In the genomic region with DNA sequence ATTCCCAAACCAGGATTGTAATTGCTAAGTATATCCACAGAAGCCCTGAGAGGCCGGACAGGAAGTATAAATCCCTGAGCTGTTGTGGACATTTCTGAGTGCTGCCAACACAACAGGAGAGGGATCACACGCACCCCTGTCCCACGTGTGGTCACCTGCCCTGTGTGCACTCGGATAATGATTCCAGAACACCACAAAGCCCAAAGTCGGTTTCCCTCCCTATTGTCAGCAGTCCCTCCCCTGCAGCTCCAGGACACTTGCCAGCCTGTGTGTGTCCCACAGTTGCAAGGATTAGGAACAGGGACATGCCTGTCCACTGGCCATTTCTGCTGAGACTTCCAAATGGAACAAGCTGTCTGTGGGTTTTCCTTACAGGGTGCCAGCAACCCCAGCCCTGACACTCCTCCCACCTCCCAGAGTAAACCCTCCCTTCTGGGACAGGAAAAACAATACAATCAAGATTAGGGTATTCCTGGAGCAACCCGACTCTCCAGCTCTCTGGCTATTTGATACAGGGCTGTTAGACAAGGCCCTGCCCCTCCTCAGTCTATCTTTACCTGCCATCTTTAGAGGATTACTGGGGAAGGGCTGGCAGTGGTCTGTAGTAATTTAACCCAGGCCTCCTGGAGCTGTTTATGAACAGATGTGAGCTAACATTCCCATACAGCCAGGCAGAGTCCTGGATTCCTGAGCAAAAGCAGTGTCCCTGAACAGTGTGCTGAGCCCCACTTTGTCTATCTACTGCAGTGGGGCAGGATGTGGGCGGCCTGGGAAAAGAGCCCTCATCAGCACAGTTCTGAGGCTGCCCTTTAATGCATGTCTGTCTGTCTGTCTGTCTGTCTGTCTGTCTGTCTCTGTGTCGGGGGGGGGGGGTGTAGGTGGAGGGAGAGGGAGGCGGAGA, we compare ENCODE assay signal across 7 mouse cellular contexts.
A peak's percentile ranks its signal among the peaks of the same experiment; 100 is the strongest.
DNase-seq lines count a peak whose midpoint lies in the region; ATAC-seq lines count a peak whose summit lies in the region.

No protein-coding gene starts in this region.

- no peak overlapping the region for H3K9ac ChIP-seq in forebrain, embryonic 11.5 days (ENCODE audit: low read length)
- H3K9ac ChIP-seq in midbrain, embryonic 13.5 days (replicated peaks), result peak overlapping the region; percentile 44; the same call in 1 of the 2 replicates

- H3K4me3 ChIP-seq in forebrain, embryonic 11.5 days (ENCODE audit: low read depth, low read length), result no peak overlapping the region
- H3K4me3 ChIP-seq in midbrain, embryonic 13.5 days (replicated peaks), result no peak overlapping the region

- 0 out of 2 replicates have a peak overlapping the region, but pooled peaks have one; percentile 18 for H3K27ac ChIP-seq in forebrain, embryonic 11.5 days (ENCODE audit: low read depth, low read length)
- peak overlapping the region; percentile 31; the same call in 1 of the 2 replicates for H3K27ac ChIP-seq in midbrain, embryonic 13.5 days

- ATAC-seq in common myeloid progenitor, adult 5-6 weeks (replicated peaks; ENCODE audit: low read depth, poor library complexity, severe bottlenecking), result 0 out of 2 replicates have a peak, but pooled peaks have one; percentile 21
- ATAC-seq in forebrain, embryonic 11.5 days (replicated peaks; ENCODE audit: low FRiP score), result peak; percentile 39
- ATAC-seq in midbrain, embryonic 13.5 days, result peak; percentile 40; the same call in 1 of the 2 replicates

- no peak overlapping the region for H3K4me2 ChIP-seq in forebrain, embryonic 11.5 days (ENCODE audit: low read depth, low read length, severe bottlenecking)
- H3K4me2 ChIP-seq in midbrain, embryonic 13.5 days (replicated peaks), result no peak overlapping the region

- no peaks in the 10 kb centered on the region for H3K9me3 ChIP-seq in forebrain, embryonic 11.5 days (ENCODE audit: control insufficient read depth, low read length)
- H3K9me3 ChIP-seq in midbrain, embryonic 13.5 days, result no peaks in the 10 kb centered on the region

- intact Hi-C loops in heart, postnatal 14 days (cut with DNase I), result loop anchor here (2.0 to 5.0 kb wide), 3 partner anchors 128 to 321 kb away; no protein-coding TSS in a partner anchor

- WGBS in forebrain, embryonic 11.5 days, result 36% methylated on average over 9 of the region's 9 CpGs
- WGBS in midbrain, embryonic 13.5 days, result 46% methylated on average over 9 of the region's 9 CpGs

- DNase-seq in forebrain, embryonic 11.5 days (ENCODE audit: low spot score), result no peak
- peak; percentile 66 to 73 for DNase-seq in heart, postnatal 14 days
- DNase-seq in kidney, postnatal 25 days, result peak; percentile 42 to 75
- no peak for DNase-seq in layer of hippocampus, adult 9-11 months
- DNase-seq in frontal cortex, postnatal 36 days (ENCODE audit: low spot score in 2 of 2), result no peak

- H3K36me3 ChIP-seq in forebrain, embryonic 11.5 days (ENCODE audit: control insufficient read depth, insufficient read depth, low read length), result no peaks in the 10 kb centered on the region
- H3K36me3 ChIP-seq in midbrain, embryonic 13.5 days, result 0 out of 2 replicates have a peak, but pooled peaks cover 6% of the 10 kb centered on the region

- H3K4me1 ChIP-seq in forebrain, embryonic 11.5 days (replicated peaks; ENCODE audit: control insufficient read depth, insufficient read depth, low read length), result peaks cover 19% of the 10 kb centered on the region
- peaks cover 22% of the 10 kb centered on the region for H3K4me1 ChIP-seq in midbrain, embryonic 13.5 days (replicated peaks)

- H3K27me3 ChIP-seq in forebrain, embryonic 11.5 days (ENCODE audit: control insufficient read depth, insufficient read depth, low read length), result no peaks in the 10 kb centered on the region
- H3K27me3 ChIP-seq in midbrain, embryonic 13.5 days, result no peaks in the 10 kb centered on the region

Comparison
In these comparisons a context has a peak if more than half of its experiments do, and no peak if none do; other contexts are left out.
1. DNase-seq: peak in heart, postnatal 14 days (2 of 2) and kidney, postnatal 25 days (2 of 2); none in forebrain, embryonic 11.5 days (single experiment), layer of hippocampus, adult 9-11 months (single experiment) and frontal cortex, postnatal 36 days (0 of 2).
2. Peak in every context shown above with its lines, with median percentiles within 50 percentile points of each other: ATAC-seq.